In genomic region chr3:88640676-88641075, GRCm38 (mm10) we compare ENCODE assay signal across 8 mouse cellular contexts. TPM values are rescaled to one million over a fixed set of nuclear protein-coding genes. Genes with fewer than 3 reads are reported as not detected.
DNase-seq lines count a peak whose midpoint lies in the region; ATAC-seq and TF ChIP-seq lines count a peak whose summit lies in the region.
"Had no signal": no experiment of that assay in that cellular context is flagged by ENCODE, and none has a peak within 500 bp of the region (broad histone marks: within the 10 kb centered on the region; RNA-seq: fewer than 3 reads in every experiment).

No protein-coding gene starts in this region.

- no peaks in the 10 kb centered on the region for H3K9me3 ChIP-seq in neural tube, embryonic 15.5 days (replicated peaks)
- no peaks in the 10 kb centered on the region for H3K9me3 ChIP-seq in heart, postnatal 0 days (replicated peaks; ENCODE audit: control insufficient read depth, low read length)
- H3K9me3 ChIP-seq: megakaryocyte, embryonic 14.5 days had no signal

- no peak for TF ChIP-seq EP300 in heart, postnatal 0 days (IDR thresholded peaks at IDR 0.05; ENCODE audit: low read depth)

- TF ChIP-seq POLR2A in lung, adult 2 months (IDR thresholded peaks at IDR 0.05; ENCODE audit: borderline replicate concordance, extremely low read depth, low read depth, low read length): no peak

- no peak overlapping the region for H3K4me2 ChIP-seq in neural tube, embryonic 15.5 days
- H3K4me2 ChIP-seq in heart, postnatal 0 days (ENCODE audit: low read depth, low read length): no peak overlapping the region

- no peaks in the 10 kb centered on the region for H3K27me3 ChIP-seq in neural tube, embryonic 15.5 days (replicated peaks)
- no peaks in the 10 kb centered on the region for H3K27me3 ChIP-seq in heart, postnatal 0 days (ENCODE audit: control insufficient read depth, insufficient read depth, low read length)
- H3K27me3 ChIP-seq: megakaryocyte, embryonic 14.5 days had no signal

- peak; percentile 70 for TF ChIP-seq CTCF in heart, postnatal 0 days (IDR thresholded peaks at IDR 0.05; ENCODE audit: low read depth)
- peak; percentile 52 for TF ChIP-seq CTCF in lung, adult 2 months (IDR thresholded peaks at IDR 0.05; ENCODE audit: insufficient read depth, low read length)

- no peak overlapping the region for H3K9ac ChIP-seq in neural tube, embryonic 15.5 days (replicated peaks)
- no peak overlapping the region for H3K9ac ChIP-seq in heart, postnatal 0 days (replicated peaks; ENCODE audit: low read depth, low read length)

- WGBS in neural tube, embryonic 15.5 days: 86% methylated on average over 1 of the region's 1 CpGs
- 75% methylated on average over 1 of the region's 1 CpGs for WGBS in heart, postnatal 0 days
- 50% methylated on average over 1 of the region's 1 CpGs for WGBS in lung, adult 2 months

- no peak overlapping the region for H3K27ac ChIP-seq in neural tube, embryonic 15.5 days (replicated peaks)
- no peak overlapping the region for H3K27ac ChIP-seq in heart, postnatal 0 days (ENCODE audit: low read depth)

- H3K36me3 ChIP-seq in neural tube, embryonic 15.5 days: peaks cover 90% of the 10 kb centered on the region
- H3K36me3 ChIP-seq in heart, postnatal 0 days (replicated peaks; ENCODE audit: control insufficient read depth, insufficient read depth, low read length): peaks cover 94% of the 10 kb centered on the region

- H3K4me1 ChIP-seq in neural tube, embryonic 15.5 days: no peaks in the 10 kb centered on the region
- peaks cover 7% of the 10 kb centered on the region; the same call in 1 of the 2 replicates for H3K4me1 ChIP-seq in heart, postnatal 0 days (ENCODE audit: control insufficient read depth, insufficient read depth)
- no peaks in the 10 kb centered on the region for H3K4me1 ChIP-seq in lung, adult 2 months (ENCODE audit: control insufficient read depth, insufficient read depth, low read length)

- DNase-seq in neural tube, embryonic 10.5 days (ENCODE audit: extremely low spot score, low spot score): peak; percentile 49
- DNase-seq in R1 (ENCODE audit: low read depth, low spot score): peak; percentile 75
- peak; percentile 70 to 87 for DNase-seq in cerebellum, postnatal 25 days
- DNase-seq in heart, postnatal 0 days (ENCODE audit: low spot score): no peak
- no peak for DNase-seq in lung, adult 2 months
- peak; percentile 49 for DNase-seq in retina, postnatal 7 days (ENCODE audit: low read depth, low spot score)

- ATAC-seq in neural tube, embryonic 15.5 days (ENCODE audit: low FRiP score): no peak; the same call in 1 of the 2 replicates
- 0 out of 2 replicates have a peak, but pooled peaks have one; percentile 22 for ATAC-seq in heart, postnatal 0 days (ENCODE audit: insufficient read depth, low read depth)

- H3K4me3 ChIP-seq in neural tube, embryonic 15.5 days (replicated peaks): no peak overlapping the region
- H3K4me3 ChIP-seq in heart, postnatal 0 days (ENCODE audit: low read depth, low read length): no peak overlapping the region
- H3K4me3 ChIP-seq in lung, adult 2 months (replicated peaks; ENCODE audit: extremely low read depth, low read depth, low read length): no peak overlapping the region
- H3K4me3 ChIP-seq: megakaryocyte, embryonic 14.5 days had no signal

RNA-seq across cellular contexts. Expression of gene Rxfp4, which starts 12.3 kb away (rescaled TPM):
- polyA plus RNA-seq in neural tube, embryonic 15.5 days (2015; fragmentation: Nextera tagmentation; extraction: Ambion mirVana): not detected in 2 replicates
- not detected in 2 replicates for total RNA-seq in heart, postnatal 0 days (2014; rRNA removed; ENCODE audit: low replicate concordance)
- polyA plus RNA-seq in heart, postnatal 0 days (2015; fragmentation: Nextera tagmentation; extraction: Ambion mirVana): not detected in 2 replicates
- polyA plus RNA-seq in lung, adult 2 months (2012; rRNA removed): 0.41 and 0.76 TPM in 2 replicates

RNA-seq across cellular contexts. Expression of gene Arhgef2, which starts 34.9 kb away (rescaled TPM):
- 97.4 and 104 TPM in 2 replicates for polyA plus RNA-seq in neural tube, embryonic 15.5 days (2015; fragmentation: Nextera tagmentation; extraction: Ambion mirVana)
- 81.1 and 146 TPM in 2 replicates for total RNA-seq in heart, postnatal 0 days (2014; rRNA removed; ENCODE audit: low replicate concordance)
- 52.2 and 56.1 TPM in 2 replicates for polyA plus RNA-seq in heart, postnatal 0 days (2015; fragmentation: Nextera tagmentation; extraction: Ambion mirVana)
- polyA plus RNA-seq in lung, adult 2 months (2012; rRNA removed): 186 and 233 TPM in 2 replicates

RNA-seq across cellular contexts. Expression of gene Khdc4, which starts 44.9 kb away (rescaled TPM):
- 85.9 and 87.4 TPM in 2 replicates for polyA plus RNA-seq in neural tube, embryonic 15.5 days (2015; fragmentation: Nextera tagmentation; extraction: Ambion mirVana)
- total RNA-seq in heart, postnatal 0 days (2014; rRNA removed; ENCODE audit: low replicate concordance): 96.2 and 102 TPM in 2 replicates
- polyA plus RNA-seq in heart, postnatal 0 days (2015; fragmentation: Nextera tagmentation; extraction: Ambion mirVana): 44.4 and 46.2 TPM in 2 replicates
- polyA plus RNA-seq in lung, adult 2 months (2012; rRNA removed): 46.7 and 51.4 TPM in 2 replicates

Comparison
In these comparisons a context has a peak if more than half of its experiments do, and no peak if none do; other contexts are left out.
1. DNase-seq: peak in neural tube, embryonic 10.5 days (single experiment), R1 (single experiment), cerebellum, postnatal 25 days (2 of 2) and retina, postnatal 7 days (single experiment); none in heart, postnatal 0 days (single experiment) and lung, adult 2 months (single experiment).